In the genomic region with DNA sequence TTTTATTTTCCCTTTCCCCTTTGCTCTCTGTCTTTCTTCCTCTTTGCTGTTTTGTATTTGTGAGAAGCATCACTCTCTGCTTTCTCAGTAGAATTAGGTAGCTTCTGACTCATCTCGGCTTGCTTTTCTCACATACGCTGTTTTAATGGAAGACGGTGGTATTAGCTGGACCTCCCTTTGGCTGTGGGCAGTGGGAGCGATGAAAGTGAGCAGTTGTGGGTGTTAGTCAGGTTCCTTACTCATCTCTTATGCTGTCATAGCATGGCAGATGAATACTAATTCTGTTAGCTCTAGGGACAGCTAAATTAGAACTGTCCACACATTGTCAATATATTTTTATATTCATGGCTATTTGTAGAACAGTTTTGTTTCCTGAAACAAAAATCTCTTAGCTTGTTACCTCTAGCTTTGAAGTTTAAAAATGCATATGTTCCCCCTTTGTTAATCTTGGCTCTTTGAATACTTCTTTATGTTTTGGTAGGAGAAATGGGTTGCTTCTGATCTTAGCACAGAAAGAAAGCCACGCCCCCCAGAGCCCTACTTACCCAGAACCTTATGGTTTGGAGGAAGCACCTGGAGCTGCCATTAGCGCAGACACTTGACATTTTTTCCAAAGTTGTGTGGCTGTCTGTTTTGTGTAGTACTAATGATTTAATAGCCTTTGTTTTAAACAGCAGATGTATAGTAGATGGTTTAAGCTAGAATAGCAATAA, we compare ENCODE assay signal across 16 mouse cellular contexts.
A peak's percentile ranks its signal among the peaks of the same experiment; 100 is the strongest.
DNase-seq lines count a peak whose midpoint lies in the region; ATAC-seq and TF ChIP-seq lines count a peak whose summit lies in the region.
"Had no signal": no experiment of that assay in that cellular context is flagged by ENCODE, and none has a peak within 500 bp of the region (broad histone marks: within the 10 kb centered on the region; RNA-seq: fewer than 3 reads in every experiment).

No protein-coding gene starts in this region.

- 89% methylated on average over 6 of the region's 6 CpGs for WGBS in limb, embryonic 10.5 days
- WGBS in kidney, embryonic 14.5 days = 84% methylated on average over 6 of the region's 6 CpGs

- intact Hi-C loops in left cerebral cortex, adult 2 months (cut with DNase I) = loop anchor here (2.0 to 10.0 kb wide), 2 partner anchors 77 to 453 kb away; no protein-coding TSS in a partner anchor
- intact Hi-C loops in left cerebral cortex, postnatal 36 days (cut with DNase I) = no loop called here

- ATAC-seq in kidney, embryonic 14.5 days (ENCODE audit: low FRiP score, low TSS enrichment) = no peak
- ATAC-seq: forebrain, embryonic 13.5 days; liver, postnatal 0 days had no signal

- H3K36me3 ChIP-seq in limb, embryonic 10.5 days = peaks cover 9% of the 10 kb centered on the region
- no peaks in the 10 kb centered on the region for H3K36me3 ChIP-seq in kidney, embryonic 14.5 days (ENCODE audit: control insufficient read depth, insufficient read depth, low read length)
- H3K36me3 ChIP-seq: hindbrain, embryonic 13.5 days had no signal

- H3K27me3 ChIP-seq in limb, embryonic 10.5 days (ENCODE audit: low read depth, poor library complexity, severe bottlenecking) = no peaks in the 10 kb centered on the region
- H3K27me3 ChIP-seq in kidney, embryonic 14.5 days (ENCODE audit: control insufficient read depth, insufficient read depth, low read length) = no peaks in the 10 kb centered on the region
- H3K27me3 ChIP-seq: forebrain, embryonic 13.5 days; heart, embryonic 12.5 days; hindbrain, embryonic 13.5 days; kidney, embryonic 15.5 days had no signal

- H3K4me1 ChIP-seq in limb, embryonic 10.5 days = peaks cover 26% of the 10 kb centered on the region
- no peaks in the 10 kb centered on the region for H3K4me1 ChIP-seq in kidney, embryonic 14.5 days (ENCODE audit: control insufficient read depth, insufficient read depth, low read length)

- DNase-seq in left cerebral cortex, adult 2 months (ENCODE audit: extremely low spot score in 1 of 2, low spot score in 2 of 2) = no peak
- DNase-seq in left cerebral cortex, postnatal 36 days (ENCODE audit: low spot score in 2 of 2) = no peak
- DNase-seq in Muller cell, postnatal 12 days (ENCODE audit: inconsistent ontology term) = peak; percentile 45
- no peak for DNase-seq in limb, embryonic 10.5 days (ENCODE audit: low spot score)
- peak; percentile 62 for DNase-seq in thymus, postnatal 25 days
- no peak for DNase-seq in adrenal gland, postnatal 36 days
- DNase-seq: adrenal gland, postnatal 14 days; cerebellum, adult 11 months; gastrocnemius, postnatal 10 days; liver, postnatal 0 days; right cerebral cortex, postnatal 25 days had no signal

- TF ChIP-seq CTCF in left cerebral cortex, adult 2 months (IDR thresholded peaks at IDR 0.05) = no peak

- no peak overlapping the region for H3K9ac ChIP-seq in kidney, embryonic 14.5 days (ENCODE audit: low read depth, low read length)
- H3K9ac ChIP-seq: forebrain, embryonic 13.5 days; heart, embryonic 12.5 days; hindbrain, embryonic 13.5 days; kidney, embryonic 15.5 days; liver, postnatal 0 days had no signal

- H3K27ac ChIP-seq in left cerebral cortex, adult 2 months = peak overlapping the region; percentile 10; the same call in 1 of the 2 replicates
- peak overlapping the region; percentile 77 for H3K27ac ChIP-seq in limb, embryonic 10.5 days
- no peak overlapping the region for H3K27ac ChIP-seq in kidney, embryonic 14.5 days (ENCODE audit: low read depth, low read length)
- H3K27ac ChIP-seq: forebrain, embryonic 13.5 days; hindbrain, embryonic 13.5 days; kidney, embryonic 15.5 days had no signal

- no peak overlapping the region for H3K4me2 ChIP-seq in kidney, embryonic 14.5 days (replicated peaks; ENCODE audit: low read depth, low read length)
- H3K4me2 ChIP-seq: forebrain, embryonic 13.5 days; heart, embryonic 12.5 days; hindbrain, embryonic 13.5 days; kidney, embryonic 15.5 days had no signal

- no peak overlapping the region for H3K4me3 ChIP-seq in left cerebral cortex, adult 2 months
- H3K4me3 ChIP-seq in limb, embryonic 10.5 days = no peak overlapping the region
- H3K4me3 ChIP-seq in kidney, embryonic 14.5 days (ENCODE audit: low read length) = no peak overlapping the region
- H3K4me3 ChIP-seq: forebrain, embryonic 13.5 days; heart, embryonic 12.5 days; hindbrain, embryonic 13.5 days; kidney, embryonic 15.5 days had no signal

- no peaks in the 10 kb centered on the region for H3K9me3 ChIP-seq in limb, embryonic 10.5 days (replicated peaks)
- no peaks in the 10 kb centered on the region for H3K9me3 ChIP-seq in kidney, embryonic 14.5 days (ENCODE audit: control insufficient read depth, low read length)
- H3K9me3 ChIP-seq: forebrain, embryonic 13.5 days; heart, embryonic 12.5 days; hindbrain, embryonic 13.5 days; kidney, embryonic 15.5 days had no signal

Comparison
In these comparisons a context has a peak if more than half of its experiments do, and no peak if none do; other contexts are left out.
1. DNase-seq: peak in Muller cell, postnatal 12 days (single experiment) and thymus, postnatal 25 days (single experiment); none in left cerebral cortex, adult 2 months (0 of 2), left cerebral cortex, postnatal 36 days (0 of 2), limb, embryonic 10.5 days (single experiment) and adrenal gland, postnatal 36 days (0 of 2).